ENCODE assay signal across 8 mouse cellular contexts in the genomic region with DNA sequence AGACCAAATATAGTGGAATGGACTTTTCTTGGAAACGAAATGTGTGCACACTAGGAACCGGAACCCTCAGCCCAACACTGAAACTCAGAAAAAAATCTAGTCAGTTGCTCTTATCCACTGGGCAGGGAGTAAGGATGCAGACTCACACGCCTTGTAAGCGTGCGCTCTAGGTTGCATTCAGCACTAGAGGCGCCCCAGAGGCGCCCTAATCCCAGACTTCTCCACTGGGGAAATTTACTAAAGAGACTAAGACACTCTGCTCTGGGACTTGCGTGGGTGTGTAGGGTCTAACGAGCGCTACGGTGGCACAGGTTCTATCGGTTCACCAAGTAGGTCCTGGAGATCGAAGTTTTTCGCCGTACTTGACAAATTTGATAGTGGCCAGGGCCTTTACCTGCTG. TPM values are rescaled to one million over a fixed set of nuclear protein-coding genes. Genes with fewer than 3 reads are reported as not detected.
A peak's percentile ranks its signal among the peaks of the same experiment; 100 is the strongest.
DNase-seq lines count a peak whose midpoint lies in the region; ATAC-seq and TF ChIP-seq lines count a peak whose summit lies in the region.

No protein-coding gene starts in this region.

- 4% methylated on average over 15 of the region's 15 CpGs for WGBS in hindbrain, embryonic 11.5 days
- WGBS in lung, postnatal 0 days: 3% methylated on average over 15 of the region's 15 CpGs

- no peak for TF ChIP-seq EP300 in lung, postnatal 0 days (IDR thresholded peaks at IDR 0.05)

- no peak overlapping the region; the same call in 1 of the 2 replicates for H3K9ac ChIP-seq in hindbrain, embryonic 11.5 days (ENCODE audit: low read depth, low read length)
- no peak overlapping the region for H3K9ac ChIP-seq in lung, postnatal 0 days (replicated peaks; ENCODE audit: low read depth)

- H3K4me1 ChIP-seq in hindbrain, embryonic 11.5 days (replicated peaks; ENCODE audit: control insufficient read depth, insufficient read depth, low read length): no peaks in the 10 kb centered on the region; the same call in 1 of the 2 replicates
- peaks cover 16% of the 10 kb centered on the region for H3K4me1 ChIP-seq in lung, postnatal 0 days (ENCODE audit: insufficient read depth, low read depth, low read length)

- ATAC-seq in hindbrain, embryonic 11.5 days (ENCODE audit: low FRiP score): 0 out of 2 replicates have a peak, but pooled peaks have one; percentile 15
- peak; percentile 47 for ATAC-seq in lung, postnatal 0 days
- no peak for ATAC-seq in activated CD4-positive, CD25-positive, alpha-beta regulatory T cell, adult 4 months

- H3K27ac ChIP-seq in hindbrain, embryonic 11.5 days (ENCODE audit: low read depth, low read length): no peak overlapping the region
- 0 out of 2 replicates have a peak overlapping the region, but pooled peaks have one; percentile 84 for H3K27ac ChIP-seq in lung, postnatal 0 days (ENCODE audit: low read length)

- no peaks in the 10 kb centered on the region for H3K36me3 ChIP-seq in hindbrain, embryonic 11.5 days (ENCODE audit: control insufficient read depth, insufficient read depth, low read length)
- no peaks in the 10 kb centered on the region for H3K36me3 ChIP-seq in lung, postnatal 0 days (ENCODE audit: insufficient read depth, low read length)

- TF ChIP-seq CTCF in lung, postnatal 0 days (IDR thresholded peaks at IDR 0.05): peak; percentile 53

- H3K4me2 ChIP-seq in hindbrain, embryonic 11.5 days (replicated peaks; ENCODE audit: low read depth, low read length): peak overlapping the region; percentile 87
- peak overlapping the region; percentile 93 for H3K4me2 ChIP-seq in lung, postnatal 0 days (replicated peaks; ENCODE audit: low read depth, low read length)

- H3K9me3 ChIP-seq in hindbrain, embryonic 11.5 days (ENCODE audit: control insufficient read depth, low read length): no peaks in the 10 kb centered on the region
- H3K9me3 ChIP-seq in lung, postnatal 0 days (ENCODE audit: low read length): no peaks in the 10 kb centered on the region

- H3K4me3 ChIP-seq in hindbrain, embryonic 11.5 days (ENCODE audit: low read depth, low read length): peak overlapping the region; percentile 84
- peak overlapping the region; percentile 75 for H3K4me3 ChIP-seq in lung, postnatal 0 days (ENCODE audit: low read depth, low read length)

- H3K27me3 ChIP-seq in hindbrain, embryonic 11.5 days (ENCODE audit: control insufficient read depth, insufficient read depth, low read length): peaks cover 2% of the 10 kb centered on the region; the same call in 1 of the 2 replicates
- no peaks in the 10 kb centered on the region for H3K27me3 ChIP-seq in lung, postnatal 0 days (replicated peaks; ENCODE audit: insufficient read depth, low read length)

- DNase-seq in ES-CJ7 (ENCODE audit: low read depth, low spot score) (peak; percentile 75), ZHBTc4 (ENCODE audit: low read depth, low spot score) (peak; percentile 66), adipocyte (ENCODE audit: low spot score) (no peak)
- DNase-seq in hindbrain, embryonic 11.5 days (ENCODE audit: low spot score): peak; percentile 65
- DNase-seq in lung, postnatal 0 days (ENCODE audit: low spot score): peak; percentile 78
- no peak for DNase-seq in urinary bladder, adult 2 months (ENCODE audit: low spot score)
- DNase-seq in cerebellum, postnatal 36 days: no peak

RNA-seq across cellular contexts. Expression of a gene that starts 0.6 kb away (rescaled TPM):
- polyA plus RNA-seq in hindbrain, embryonic 11.5 days (2014; fragmentation: Nextera tagmentation; extraction: Ambion mirVana): 13.0 and 15.7 TPM in 2 replicates
- 25.8 and 26.0 TPM in 2 replicates for polyA plus RNA-seq in lung, postnatal 0 days (2015; fragmentation: Nextera tagmentation; extraction: Ambion mirVana)
- polyA plus RNA-seq in urinary bladder, adult 2 months (2012; rRNA removed): 17.1 and 27.3 TPM in 2 replicates
- polyA plus RNA-seq in activated CD4-positive, CD25-positive, alpha-beta regulatory T cell, adult 4 months (2017; shearing (Covaris generic)): 1 to 10 TPM in 1 of 2 experiments, under 1 TPM in 1; 0.95 to 1.6 TPM

RNA-seq across cellular contexts. Expression of a gene that starts 19.4 kb away (rescaled TPM):
- polyA plus RNA-seq in hindbrain, embryonic 11.5 days (2014; fragmentation: Nextera tagmentation; extraction: Ambion mirVana): 36.5 and 40.3 TPM in 2 replicates
- 33.8 and 39.2 TPM in 2 replicates for polyA plus RNA-seq in lung, postnatal 0 days (2015; fragmentation: Nextera tagmentation; extraction: Ambion mirVana)
- polyA plus RNA-seq in urinary bladder, adult 2 months (2012; rRNA removed): 34.5 and 43.1 TPM in 2 replicates
- polyA plus RNA-seq in activated CD4-positive, CD25-positive, alpha-beta regulatory T cell, adult 4 months (2017; shearing (Covaris generic)): 10 to 100 TPM; 51.4 to 65.4 TPM

RNA-seq across cellular contexts. Expression of a gene that starts 19.7 kb away (rescaled TPM):
- 8.9 and 10.0 TPM in 2 replicates for polyA plus RNA-seq in hindbrain, embryonic 11.5 days (2014; fragmentation: Nextera tagmentation; extraction: Ambion mirVana)
- polyA plus RNA-seq in lung, postnatal 0 days (2015; fragmentation: Nextera tagmentation; extraction: Ambion mirVana): 5.9 and 6.0 TPM in 2 replicates
- polyA plus RNA-seq in urinary bladder, adult 2 months (2012; rRNA removed): 6.8 and 7.9 TPM in 2 replicates
- polyA plus RNA-seq in activated CD4-positive, CD25-positive, alpha-beta regulatory T cell, adult 4 months (2017; shearing (Covaris generic)): 1 to 10 TPM; 3.2 to 4.5 TPM

RNA-seq across cellular contexts. Expression of a gene that starts 41.1 kb away (rescaled TPM):
- polyA plus RNA-seq in hindbrain, embryonic 11.5 days (2014; fragmentation: Nextera tagmentation; extraction: Ambion mirVana): not detected in 2 replicates
- 1.3 and 2.1 TPM in 2 replicates for polyA plus RNA-seq in lung, postnatal 0 days (2015; fragmentation: Nextera tagmentation; extraction: Ambion mirVana)
- polyA plus RNA-seq in urinary bladder, adult 2 months (2012; rRNA removed): 1.7 and 3.3 TPM in 2 replicates
- polyA plus RNA-seq in activated CD4-positive, CD25-positive, alpha-beta regulatory T cell, adult 4 months (2017; shearing (Covaris generic)): not detected

RNA-seq across cellular contexts. Expression of a gene that starts 45.1 kb away (rescaled TPM):
- 0.66 and 0.71 TPM in 2 replicates for polyA plus RNA-seq in hindbrain, embryonic 11.5 days (2014; fragmentation: Nextera tagmentation; extraction: Ambion mirVana)
- polyA plus RNA-seq in lung, postnatal 0 days (2015; fragmentation: Nextera tagmentation; extraction: Ambion mirVana): 3.3 and 4.0 TPM in 2 replicates
- 1.5 and 2.9 TPM in 2 replicates for polyA plus RNA-seq in urinary bladder, adult 2 months (2012; rRNA removed)
- under 1 TPM in 1 of 2 experiments, not detected in 1; 0.22 TPM for polyA plus RNA-seq in activated CD4-positive, CD25-positive, alpha-beta regulatory T cell, adult 4 months (2017; shearing (Covaris generic))

Comparison
In these comparisons a context has a peak if more than half of its experiments do, and no peak if none do; other contexts are left out.
1. DNase-seq: peak in ES-CJ7 (single experiment), ZHBTc4 (single experiment), hindbrain, embryonic 11.5 days (single experiment) and lung, postnatal 0 days (single experiment); none in urinary bladder, adult 2 months (single experiment), adipocyte (single experiment) and cerebellum, postnatal 36 days (0 of 2).